In the genomic region with DNA sequence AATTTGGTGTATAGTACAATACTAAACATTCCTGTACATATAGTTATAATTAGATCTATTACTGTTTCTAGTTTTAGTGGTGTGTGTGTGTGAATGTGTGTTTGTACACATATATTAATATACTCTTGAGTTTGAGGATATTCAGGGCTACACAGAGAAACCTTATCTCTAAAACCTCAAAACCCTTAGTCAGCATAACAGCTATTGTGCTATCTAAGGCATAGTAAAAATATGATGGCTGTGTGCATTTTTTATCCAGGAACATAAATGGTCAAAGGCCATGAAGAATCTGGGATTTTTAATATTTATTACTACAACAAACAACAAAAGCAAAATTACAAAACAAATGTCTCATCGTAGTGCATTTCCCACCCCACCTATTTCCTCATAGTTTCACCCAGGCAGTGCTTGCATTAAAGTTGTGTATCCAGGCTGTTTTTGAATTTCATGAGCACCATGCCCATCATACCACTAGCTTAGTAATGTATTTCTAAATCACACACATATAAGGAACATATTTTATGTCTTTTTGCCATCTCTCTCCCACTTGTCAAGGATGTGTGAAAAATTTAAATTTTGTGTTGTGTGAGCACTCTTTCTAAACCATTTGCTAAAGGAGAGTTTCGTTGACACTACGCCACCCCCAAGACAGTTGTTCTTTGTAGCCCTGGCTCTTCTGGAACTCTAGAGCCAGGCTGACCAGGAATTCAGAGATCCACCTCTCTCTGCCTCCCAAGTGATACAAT, we compare ENCODE assay signal across 26 mouse cellular contexts. TPM values are rescaled to one million over a fixed set of nuclear protein-coding genes. Genes with fewer than 3 reads are reported as not detected.
"Had no signal": no experiment of that assay in that cellular context is flagged by ENCODE, and none has a peak within 500 bp of the region (broad histone marks: within the 10 kb centered on the region; RNA-seq: fewer than 3 reads in every experiment).

No protein-coding gene starts in this region.

- H3K4me1 ChIP-seq: heart, embryonic 10.5 days; heart, embryonic 12.5 days; hindbrain, embryonic 10.5 days; hindbrain, embryonic 12.5 days; intestine, embryonic 15.5 days; limb, embryonic 10.5 days; limb, embryonic 12.5 days had no signal

- ATAC-seq: hindbrain, embryonic 16.5 days; inflammation-experienced regulatory T-cells, adult 6 months; intestine, embryonic 15.5 days; intestine, postnatal 0 days; liver, embryonic 12.5 days had no signal

- H3K27ac ChIP-seq: heart, embryonic 10.5 days; hindbrain, embryonic 10.5 days; hindbrain, embryonic 12.5 days; hindbrain, embryonic 14.5 days; intestine, embryonic 15.5 days; limb, embryonic 10.5 days; limb, embryonic 12.5 days; liver, embryonic 12.5 days; liver, embryonic 14.5 days had no signal

- H3K9ac ChIP-seq: heart, embryonic 12.5 days; hindbrain, embryonic 12.5 days; hindbrain, embryonic 14.5 days; intestine, embryonic 15.5 days; limb, embryonic 12.5 days; liver, embryonic 12.5 days; liver, embryonic 14.5 days had no signal

- H3K27me3 ChIP-seq: heart, embryonic 12.5 days; hindbrain, embryonic 12.5 days; intestine, embryonic 15.5 days; limb, embryonic 12.5 days; liver, embryonic 12.5 days had no signal

- DNase-seq: gastrocnemius, postnatal 10 days; gastrocnemius, postnatal 25 days; heart, adult 18-20 months; heart, postnatal 10 days; heart, postnatal 4 days; kidney, adult 18-20 months; kidney, adult 8-10 months; kidney, postnatal 10 days; kidney, postnatal 25 days; kidney, postnatal 4 days; layer of hippocampus, adult 9-11 months; layer of hippocampus, postnatal 36 days; liver had no signal

- H3K9me3 ChIP-seq: heart, embryonic 10.5 days; heart, embryonic 12.5 days; hindbrain, embryonic 10.5 days; hindbrain, embryonic 12.5 days; intestine, embryonic 15.5 days; limb, embryonic 10.5 days; limb, embryonic 12.5 days; liver, embryonic 12.5 days had no signal

- H3K4me3 ChIP-seq: heart, embryonic 10.5 days; heart, embryonic 12.5 days; hindbrain, embryonic 10.5 days; hindbrain, embryonic 12.5 days; intestine, embryonic 15.5 days; limb, embryonic 10.5 days; limb, embryonic 12.5 days; liver, embryonic 12.5 days had no signal

RNA-seq across cellular contexts. Expression of gene Klrg2, which starts 56.8 kb away (rescaled TPM):
- polyA plus RNA-seq: hindbrain, embryonic 14.5 days; inflammation-experienced regulatory T-cells, adult 6 months had no signal
